Mouse (Mus musculus) hindbrain, embryonic 16.5 days (tissue): ENCODE results near the gene Fam53a. TPM values are rescaled to one million over a fixed set of nuclear protein-coding genes. Genes with fewer than 3 reads are reported as not detected.

Experiments used
- ATAC-seq: fragments of 200-750 bp; cut with Nextera tagmentation; 2 replicates; pipeline ENCODE4 v1.8.0; 2017; ENCODE audit warnings: moderate TSS enrichment, moderate library complexity
- H3K27ac ChIP-seq: fragments of 300-500 bp; sonication (generic); 2 replicates; pipeline ENCODE4 v1.5.1; 2014; ENCODE audit warnings: low read depth, mild to moderate bottlenecking, control low read depth, low read length, moderate library complexity
- H3K27me3 ChIP-seq: fragments of 300-500 bp; sonication (generic); replicated peaks from 2 replicates; pipeline ENCODE4 v1.6.1; 2014; ENCODE audit warnings: low read length; ENCODE audit not compliant: control insufficient read depth, insufficient read depth
- H3K36me3 ChIP-seq: fragments of 300-500 bp; sonication (generic); 2 replicates; pipeline ENCODE4 v1.6.1; 2014; ENCODE audit warnings: mild to moderate bottlenecking, low read length, moderate library complexity, mixed read lengths; ENCODE audit not compliant: control insufficient read depth, insufficient read depth
- H3K4me1 ChIP-seq: fragments of 300-500 bp; sonication (generic); 2 replicates; pipeline ENCODE4 v1.6.1; 2014; ENCODE audit warnings: low read depth, low read length; ENCODE audit not compliant: control insufficient read depth, insufficient read depth
- H3K4me2 ChIP-seq: fragments of 300-500 bp; sonication (generic); 2 replicates; pipeline ENCODE4 v1.6.1; 2014; ENCODE audit warnings: mild to moderate bottlenecking, low read length, control low read depth, moderate library complexity
- H3K4me3 ChIP-seq: fragments of 300-500 bp; sonication (generic); 2 replicates; pipeline ENCODE4 v1.5.1; 2014; ENCODE audit warnings: mild to moderate bottlenecking, low read length, control low read depth, moderate library complexity
- H3K9ac ChIP-seq: fragments of 300-500 bp; sonication (generic); 2 replicates; pipeline ENCODE4 v1.6.1; 2014; ENCODE audit warnings: low read depth, mild to moderate bottlenecking, control low read depth, low read length, moderate library complexity
- H3K9me3 ChIP-seq: fragments of 300-500 bp; sonication (generic); 2 replicates; pipeline ENCODE4 v1.6.1; 2014; ENCODE audit warnings: mild to moderate bottlenecking, low read length, moderate library complexity; ENCODE audit not compliant: control insufficient read depth
- WGBS: fragments of 180-500 bp; shearing (Covaris S2); extraction: QIAGEN DNeasy Blood & Tissue Kit; methylation state at CpG from one replicate; pipeline ENCODE4 v1.1.7; 2014; 5-methylcytosine and 5-hydroxymethylcytosine counted together
- polyA plus RNA-seq: library from polyadenylated mRNA; unstranded; fragments of >200 nt; fragmentation: Nextera tagmentation; extraction: Ambion mirVana; gene quantifications from 2 replicates; pipeline ENCODE4 v1.2.1, GENCODE M21; 2015

Fam53a gene
- polyA plus RNA-seq, 1 experiment from 2014 or later, result 33.0 TPM

DNA sequence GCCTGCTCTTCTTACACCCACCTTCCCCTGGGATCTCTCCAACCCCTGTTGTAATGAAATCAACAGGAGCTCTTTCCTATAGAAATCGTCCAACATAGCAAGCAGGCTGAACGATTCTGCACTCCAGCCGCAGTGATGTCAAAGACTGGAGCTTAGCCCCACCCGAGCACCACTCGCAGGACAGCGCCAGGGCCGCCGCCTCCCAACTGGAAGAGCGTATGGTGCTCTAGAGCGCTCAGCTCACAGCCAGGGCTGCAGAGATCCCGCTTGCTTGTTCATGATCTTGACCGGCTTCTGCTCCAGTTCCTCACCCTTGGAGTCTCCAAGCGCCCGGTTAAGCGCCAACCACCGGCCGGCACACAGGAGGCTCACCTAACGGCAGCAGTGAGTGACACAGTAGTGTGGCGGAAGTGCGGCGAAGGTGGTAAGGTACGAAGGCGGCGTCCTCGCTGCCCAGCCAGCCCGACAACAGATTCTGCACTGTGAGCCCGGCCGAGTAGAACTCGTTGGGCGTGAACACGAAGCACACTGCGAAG, 27.9 kb upstream of the Fam53a start:
- peak; percentile 28 for ATAC-seq
- peak overlapping the region; percentile 86 for H3K4me3 ChIP-seq
- WGBS, result 0% methylated on average over 32 of the region's 32 CpGs

DNA sequence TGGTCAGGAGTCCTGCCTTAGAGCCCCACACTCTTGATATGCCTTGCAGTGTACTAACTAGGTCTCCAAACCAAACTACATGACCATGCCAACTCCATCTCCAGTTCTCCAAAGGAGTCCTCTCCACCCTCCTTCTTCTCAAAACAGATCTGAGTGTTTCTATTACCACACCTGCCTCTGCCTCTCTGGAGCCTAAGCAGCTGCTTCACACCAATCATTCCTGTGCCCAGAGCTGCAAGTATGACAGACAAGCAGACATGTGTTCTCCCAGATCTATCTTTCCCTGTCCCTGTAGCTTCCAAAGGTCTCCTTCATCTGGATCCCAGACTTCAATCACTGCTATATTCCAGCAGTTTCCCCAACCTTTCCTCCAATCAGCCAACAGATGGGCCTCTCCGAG, 27.3 kb upstream of the Fam53a start:
- H3K4me2 ChIP-seq, result peak overlapping the region; percentile 90
- H3K4me1 ChIP-seq, result peaks cover 26% of the 10 kb centered on the region
- no peak overlapping the region for H3K27ac ChIP-seq
- no peaks in the 10 kb centered on the region for H3K27me3 ChIP-seq
- no peak for ATAC-seq
- 48% methylated on average over 1 of the region's 1 CpGs for WGBS
- 0 out of 2 replicates have a peak, but pooled peaks cover 4% of the 10 kb centered on the region for H3K36me3 ChIP-seq
- peak overlapping the region; percentile 84 for H3K9ac ChIP-seq
- no peaks in the 10 kb centered on the region for H3K9me3 ChIP-seq
- H3K4me3 ChIP-seq, result peak overlapping the region; percentile 86

More for the DNA sequence above, 27.9 kb upstream of the Fam53a start:
- H3K27ac ChIP-seq, result peak overlapping the region; percentile 98
- 0 out of 2 replicates have a peak, but pooled peaks cover 4% of the 10 kb centered on the region for H3K36me3 ChIP-seq
- peak overlapping the region; percentile 90 for H3K4me2 ChIP-seq
- no peaks in the 10 kb centered on the region for H3K9me3 ChIP-seq
- peaks cover 26% of the 10 kb centered on the region for H3K4me1 ChIP-seq
- no peaks in the 10 kb centered on the region for H3K27me3 ChIP-seq
- peak overlapping the region; percentile 84 for H3K9ac ChIP-seq

DNA sequence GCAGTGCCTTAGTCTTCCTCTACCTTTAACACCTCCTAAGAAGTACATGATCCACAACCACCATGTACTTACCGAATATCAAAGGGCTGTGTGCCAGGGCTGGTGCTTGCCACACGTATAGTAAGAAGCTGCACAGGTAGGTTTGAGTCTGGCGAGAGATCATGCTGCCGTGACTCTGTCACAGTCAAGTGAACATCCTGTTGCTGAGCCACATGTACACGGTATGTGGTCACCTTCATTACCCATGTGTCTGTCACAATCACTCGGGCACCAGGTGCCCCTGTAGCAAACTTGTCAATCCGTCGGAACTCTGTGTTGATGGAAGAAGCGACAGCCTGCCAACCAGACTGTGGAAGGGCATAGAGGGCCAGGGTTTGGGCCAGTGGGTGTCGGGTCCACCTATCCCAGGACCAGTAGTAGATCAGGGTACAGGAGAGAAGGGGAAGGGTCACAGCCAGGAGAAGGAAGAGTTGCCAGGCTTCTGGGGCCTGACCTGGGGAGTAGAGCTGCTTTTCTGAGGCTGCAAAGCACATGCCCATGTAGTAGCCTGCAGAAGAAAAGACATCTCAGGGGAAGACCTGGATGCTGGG, 25.9 kb upstream of the Fam53a start:
- Histone ChIP-seq H3K4me2 (no peak overlapping the region), H3K27ac (no peak overlapping the region), H3K9me3 (no peaks in the 10 kb centered on the region), H3K4me1 (peaks cover 36% of the 10 kb centered on the region), H3K36me3 (0 out of 2 replicates have a peak, but pooled peaks cover 4% of the 10 kb centered on the region), H3K4me3 (no peak overlapping the region), H3K27me3 (no peaks in the 10 kb centered on the region), H3K9ac (no peak overlapping the region)
- no peak for ATAC-seq
- WGBS, result 95% methylated on average over 10 of the region's 10 CpGs

DNA sequence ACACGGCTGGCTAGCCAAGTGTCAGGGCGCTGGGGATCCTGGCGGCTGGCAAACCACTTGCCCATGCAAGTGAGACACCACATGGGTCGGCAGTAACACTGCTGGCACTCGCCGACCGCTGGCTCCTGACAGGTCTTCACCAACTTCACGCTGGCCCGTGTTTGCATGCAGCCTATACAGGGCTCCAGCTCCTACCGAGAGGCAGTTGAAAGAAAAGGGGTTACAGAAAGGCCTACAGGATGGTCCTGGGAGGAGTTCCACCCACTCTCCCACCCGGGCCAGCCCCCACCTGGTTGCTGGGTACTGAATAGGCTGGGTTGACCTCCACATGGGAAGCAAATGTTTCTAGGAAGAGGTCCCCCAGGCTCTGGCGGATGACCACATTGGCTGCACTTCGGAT, 25.0 kb upstream of the Fam53a start:
- no peak overlapping the region for H3K4me3 ChIP-seq
- no peak overlapping the region for H3K4me2 ChIP-seq
- no peak for ATAC-seq
- H3K36me3 ChIP-seq, result 0 out of 2 replicates have a peak, but pooled peaks cover 5% of the 10 kb centered on the region
- no peaks in the 10 kb centered on the region for H3K9me3 ChIP-seq
- H3K4me1 ChIP-seq, result peaks cover 41% of the 10 kb centered on the region
- H3K27ac ChIP-seq, result no peak overlapping the region
- WGBS, result 96% methylated on average over 13 of the region's 13 CpGs
- no peak overlapping the region for H3K9ac ChIP-seq
- no peaks in the 10 kb centered on the region for H3K27me3 ChIP-seq

DNA sequence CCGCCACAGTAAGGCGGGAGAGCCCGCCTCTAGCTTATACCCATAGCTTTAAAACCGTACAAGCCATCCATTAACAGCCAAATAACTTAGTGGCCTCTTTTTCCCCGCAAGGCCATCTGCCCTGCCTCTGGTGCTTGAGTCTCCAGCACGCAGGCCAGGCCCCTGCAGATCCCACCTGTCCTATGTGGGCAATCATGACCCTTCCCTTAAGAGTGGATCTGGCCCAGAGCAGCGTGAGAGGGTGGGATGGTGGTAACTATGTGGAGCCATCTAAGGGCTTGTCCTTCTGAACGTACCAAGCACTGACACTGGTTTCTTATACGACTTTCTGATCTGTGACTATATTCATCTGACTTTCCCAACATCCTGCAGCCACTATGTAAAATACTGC, 23.3 kb upstream of the Fam53a start:
- H3K9ac ChIP-seq, result peak overlapping the region; percentile 61
- WGBS, result under 1% methylated on average over 9 of the region's 9 CpGs
- no peak for ATAC-seq
- H3K27ac ChIP-seq, result peak overlapping the region; percentile 99
- no peaks in the 10 kb centered on the region for H3K27me3 ChIP-seq
- H3K9me3 ChIP-seq, result no peaks in the 10 kb centered on the region
- peak overlapping the region; percentile 76 for H3K4me2 ChIP-seq
- peak overlapping the region; percentile 93 for H3K4me3 ChIP-seq
- 0 out of 2 replicates have a peak, but pooled peaks cover 8% of the 10 kb centered on the region for H3K36me3 ChIP-seq
- H3K4me1 ChIP-seq, result peaks cover 35% of the 10 kb centered on the region

DNA sequence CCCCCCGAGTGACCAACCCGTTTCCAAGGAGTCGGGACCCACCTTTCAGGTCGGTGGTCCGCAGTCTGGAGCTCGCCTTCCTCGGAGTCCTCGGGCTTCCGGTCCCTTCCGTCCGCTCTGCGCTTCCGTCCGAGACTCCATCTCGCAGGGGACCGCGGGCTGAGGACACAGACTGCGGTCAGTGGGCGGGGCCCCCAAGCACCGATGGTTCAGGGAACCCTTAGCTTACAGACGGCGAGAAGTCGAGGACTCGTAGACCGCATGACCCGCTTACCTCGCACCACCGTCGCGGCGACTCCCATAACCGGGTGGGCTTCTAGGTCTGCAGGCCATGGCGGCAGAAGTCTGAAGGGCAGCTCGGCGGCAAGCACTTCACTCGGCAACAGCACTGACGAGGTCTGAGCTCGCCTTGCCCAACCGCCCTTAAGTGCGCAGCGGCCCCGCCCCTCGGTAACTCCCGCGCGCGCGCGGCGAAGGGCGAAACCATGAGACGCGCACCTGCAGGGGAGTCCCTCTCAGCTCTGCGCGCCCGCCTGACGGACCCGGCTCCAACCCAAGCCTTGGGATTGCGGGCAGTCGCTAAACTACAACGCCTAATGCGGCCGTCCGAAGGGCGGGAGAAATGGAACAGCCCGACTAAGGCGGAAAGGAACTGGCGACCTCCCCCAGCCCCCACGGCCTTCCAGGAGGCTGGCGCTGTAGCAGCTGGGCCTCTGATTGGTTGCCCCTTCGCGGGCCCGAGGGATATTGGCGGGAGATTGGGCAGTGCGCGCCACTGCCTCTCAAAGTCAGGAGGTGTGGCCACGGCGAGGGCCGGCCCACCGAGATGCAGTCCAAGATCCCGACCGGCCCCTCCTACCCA, 22.7 kb upstream of the Fam53a start, which contains the start of gene Slbp:
Gene Slbp (minus strand): TSS at position 654 of the 862 bp plus-strand sequence.
- Histone ChIP-seq H3K9me3 (no peaks in the 10 kb centered on the region), H3K4me1 (peaks cover 34% of the 10 kb centered on the region), H3K4me3 (peak within 1 kb of the TSS; percentile 93), H3K9ac (peak within 1 kb of the TSS; percentile 88), H3K27ac (peak within 1 kb of the TSS; percentile 99), H3K36me3 (0 out of 2 replicates have a peak, but pooled peaks cover 8% of the 10 kb centered on the region), H3K27me3 (no peaks in the 10 kb centered on the region), H3K4me2 (peak within 1 kb of the TSS; percentile 76)
- under 1% methylated on average over 81 of the region's 82 CpGs for WGBS
- peak; percentile 97 for ATAC-seq

DNA sequence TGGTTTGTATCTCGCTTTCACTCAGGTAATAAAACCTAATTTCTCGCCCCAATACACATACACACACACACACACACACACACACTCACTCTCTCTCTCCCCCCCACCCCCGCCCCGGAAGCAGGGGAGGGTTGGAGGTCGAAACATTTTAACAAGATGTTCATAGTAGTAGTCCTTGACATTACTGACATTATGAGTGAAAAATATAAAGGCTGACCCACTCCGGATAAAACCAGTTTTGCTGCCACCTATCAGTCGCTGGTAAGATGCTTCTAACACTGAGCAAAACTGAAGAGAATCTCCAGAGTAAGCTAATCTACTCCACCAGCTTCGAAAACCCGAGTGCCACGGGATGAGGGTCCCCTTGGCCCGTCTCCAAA, 22.1 kb upstream of the Fam53a start:
- 0 out of 2 replicates have a peak, but pooled peaks have one; percentile 0 for ATAC-seq

DNA sequence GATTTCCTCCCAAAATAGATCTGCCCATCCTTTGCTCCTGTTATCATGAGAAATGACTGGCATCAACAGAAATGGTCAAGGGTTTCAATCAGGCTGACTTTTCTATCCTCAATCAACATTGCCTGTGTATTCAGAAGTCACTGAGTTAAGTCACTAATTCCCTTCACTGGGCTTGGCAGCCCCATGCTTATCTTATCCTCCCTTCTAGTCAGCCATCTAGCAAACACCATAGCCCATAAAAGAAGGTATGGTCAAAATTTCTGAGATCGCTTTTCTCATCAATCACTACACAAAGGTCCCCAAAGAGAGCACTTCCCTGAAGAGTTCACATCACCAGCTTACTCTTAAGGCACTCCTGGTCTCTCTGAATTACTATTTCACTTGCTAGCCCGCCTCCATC, 21.6 kb upstream of the Fam53a start:
- H3K9me3 ChIP-seq, result no peaks in the 10 kb centered on the region
- peak overlapping the region; percentile 93 for H3K4me3 ChIP-seq
- ATAC-seq, result no peak
- H3K4me2 ChIP-seq, result peak overlapping the region; percentile 76
- peaks cover 8% of the 10 kb centered on the region; the same call in 1 of the 2 replicates for H3K36me3 ChIP-seq
- peaks cover 23% of the 10 kb centered on the region for H3K4me1 ChIP-seq
- WGBS, result 15% methylated on average over 2 of the region's 2 CpGs
- H3K27me3 ChIP-seq, result no peaks in the 10 kb centered on the region
- H3K27ac ChIP-seq, result no peak overlapping the region
- H3K9ac ChIP-seq, result peak overlapping the region; percentile 88

More for the DNA sequence above, 22.1 kb upstream of the Fam53a start:
- Histone ChIP-seq H3K9ac (peak overlapping the region; percentile 88), H3K27ac (peak overlapping the region; percentile 99), H3K36me3 (peaks cover 8% of the 10 kb centered on the region; the same call in 1 of the 2 replicates), H3K9me3 (no peaks in the 10 kb centered on the region), H3K4me1 (peaks cover 28% of the 10 kb centered on the region), H3K27me3 (no peaks in the 10 kb centered on the region), H3K4me2 (peak overlapping the region; percentile 76), H3K4me3 (peak overlapping the region; percentile 93)
- 0% methylated on average over 11 of the region's 11 CpGs for WGBS

DNA sequence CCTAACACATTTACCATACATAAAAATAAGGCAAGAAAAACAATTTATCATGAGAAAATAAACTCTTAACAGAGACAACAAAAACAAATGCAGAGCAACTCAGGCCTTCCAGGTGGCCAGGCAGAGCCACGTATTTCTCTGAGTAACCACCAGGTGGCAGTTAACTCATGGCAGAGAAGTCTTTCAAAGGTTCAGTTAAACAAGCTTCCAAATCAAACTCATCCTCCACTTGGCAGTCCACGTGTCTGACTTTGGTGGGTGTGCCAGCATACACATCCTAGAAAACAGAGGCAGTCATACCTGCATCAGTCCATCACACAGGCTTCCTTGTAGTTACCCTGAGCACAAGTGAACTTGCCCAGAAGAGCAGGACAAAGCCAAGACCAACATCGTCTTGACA, 11.2 kb upstream of the Fam53a start:
- WGBS, result 41% methylated on average over 3 of the region's 3 CpGs
- Histone ChIP-seq H3K9me3 (no peaks in the 10 kb centered on the region), H3K27ac (no peak overlapping the region), H3K27me3 (no peaks in the 10 kb centered on the region), H3K4me3 (no peak overlapping the region), H3K36me3 (peaks cover 28% of the 10 kb centered on the region), H3K4me1 (no peaks in the 10 kb centered on the region), H3K9ac (no peak overlapping the region), H3K4me2 (no peak overlapping the region)
- no peak for ATAC-seq
